Comparison of ENCODE assay signal across 8 mouse cellular contexts in the genomic region with DNA sequence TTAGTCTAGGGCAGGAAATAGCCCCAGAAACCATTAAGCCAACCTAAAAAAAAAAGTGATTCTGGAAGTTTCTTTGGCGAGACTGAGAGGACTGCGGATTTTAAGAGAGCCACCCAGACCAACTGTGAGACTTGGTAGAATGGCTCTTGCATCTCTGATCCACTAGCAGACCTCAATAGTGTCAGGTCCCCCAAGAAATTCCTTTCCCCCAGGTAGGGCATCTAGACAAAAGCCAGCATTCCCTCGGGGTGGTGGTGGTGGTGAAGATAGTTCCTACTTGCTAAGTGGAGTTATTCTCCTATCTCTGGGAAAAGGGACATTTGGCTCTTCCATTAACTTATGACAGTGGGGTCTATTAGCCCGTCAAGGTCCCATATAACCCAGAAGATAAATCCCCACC. TPM values are rescaled to one million over a fixed set of nuclear protein-coding genes. Genes with fewer than 3 reads are reported as not detected.
DNase-seq lines count a peak whose midpoint lies in the region; ATAC-seq and TF ChIP-seq lines count a peak whose summit lies in the region.

No protein-coding gene starts in this region.

- no peaks in the 10 kb centered on the region for H3K36me3 ChIP-seq in lung, embryonic 14.5 days (ENCODE audit: insufficient read depth)
- no peaks in the 10 kb centered on the region for H3K36me3 ChIP-seq in embryonic facial prominence, embryonic 15.5 days
- no peaks in the 10 kb centered on the region for H3K36me3 ChIP-seq in limb, embryonic 11.5 days (ENCODE audit: control insufficient read depth, insufficient read depth, low read length)
- H3K36me3 ChIP-seq in neural tube, embryonic 15.5 days = no peaks in the 10 kb centered on the region

- peak; percentile 12; the same call in 1 of the 2 replicates for ATAC-seq in lung, embryonic 14.5 days (ENCODE audit: insufficient read depth)
- ATAC-seq in embryonic facial prominence, embryonic 15.5 days (ENCODE audit: insufficient number of reproducible peaks, low FRiP score, low TSS enrichment, low read depth) = no peak
- ATAC-seq in limb, embryonic 11.5 days (ENCODE audit: insufficient number of reproducible peaks, low FRiP score, low TSS enrichment, low read depth) = no peak
- ATAC-seq in neural tube, embryonic 15.5 days (ENCODE audit: low FRiP score) = peak; percentile 10; the same call in 1 of the 2 replicates

- peak overlapping the region; percentile 99 for H3K4me3 ChIP-seq in lung, embryonic 14.5 days (ENCODE audit: low read depth, low read length)
- peak overlapping the region; percentile 99 for H3K4me3 ChIP-seq in embryonic facial prominence, embryonic 15.5 days (replicated peaks)
- H3K4me3 ChIP-seq in limb, embryonic 11.5 days (ENCODE audit: low read depth, low read length) = peak overlapping the region; percentile 92
- H3K4me3 ChIP-seq in neural tube, embryonic 15.5 days (replicated peaks) = peak overlapping the region; percentile 93

- H3K9ac ChIP-seq in lung, embryonic 14.5 days = peak overlapping the region; percentile 52
- H3K9ac ChIP-seq in embryonic facial prominence, embryonic 15.5 days = peak overlapping the region; percentile 31
- peak overlapping the region; percentile 69 for H3K9ac ChIP-seq in limb, embryonic 11.5 days (ENCODE audit: low read length)
- peak overlapping the region; percentile 67 for H3K9ac ChIP-seq in neural tube, embryonic 15.5 days (replicated peaks)

- peak overlapping the region; percentile 81 for H3K27ac ChIP-seq in lung, embryonic 14.5 days (ENCODE audit: low read depth)
- H3K27ac ChIP-seq in embryonic facial prominence, embryonic 15.5 days (replicated peaks) = peak overlapping the region; percentile 93
- H3K27ac ChIP-seq in limb, embryonic 11.5 days (replicated peaks; ENCODE audit: low read depth, low read length) = no peak overlapping the region
- peak overlapping the region; percentile 89 for H3K27ac ChIP-seq in neural tube, embryonic 15.5 days (replicated peaks)

- no peak for DNase-seq in lung, embryonic 14.5 days
- DNase-seq in lung, postnatal 4 days = no peak
- DNase-seq in limb, embryonic 11.5 days (ENCODE audit: low spot score) = no peak
- no peak for DNase-seq in layer of hippocampus, adult 9-11 months
- DNase-seq in MN1 (ENCODE audit: low spot score) (no peak), adipocyte (ENCODE audit: low spot score) (no peak)

- no peak for TF ChIP-seq CTCF in lung, embryonic 14.5 days (IDR thresholded peaks at IDR 0.05; ENCODE audit: low read depth)

- no peaks in the 10 kb centered on the region for H3K27me3 ChIP-seq in lung, embryonic 14.5 days (ENCODE audit: insufficient read depth, low read length)
- no peaks in the 10 kb centered on the region for H3K27me3 ChIP-seq in embryonic facial prominence, embryonic 15.5 days
- H3K27me3 ChIP-seq in limb, embryonic 11.5 days (ENCODE audit: control insufficient read depth, insufficient read depth, low read length) = no peaks in the 10 kb centered on the region
- H3K27me3 ChIP-seq in neural tube, embryonic 15.5 days (replicated peaks) = no peaks in the 10 kb centered on the region

- H3K4me1 ChIP-seq in lung, embryonic 14.5 days (ENCODE audit: insufficient read depth) = peaks cover 12% of the 10 kb centered on the region
- peaks cover 24% of the 10 kb centered on the region for H3K4me1 ChIP-seq in embryonic facial prominence, embryonic 15.5 days
- H3K4me1 ChIP-seq in limb, embryonic 11.5 days (ENCODE audit: control insufficient read depth, insufficient read depth, low read length) = peaks cover 9% of the 10 kb centered on the region
- H3K4me1 ChIP-seq in neural tube, embryonic 15.5 days = peaks cover 31% of the 10 kb centered on the region

- peak overlapping the region; percentile 74 for H3K4me2 ChIP-seq in lung, embryonic 14.5 days
- peak overlapping the region; percentile 65 for H3K4me2 ChIP-seq in embryonic facial prominence, embryonic 15.5 days (replicated peaks)
- H3K4me2 ChIP-seq in limb, embryonic 11.5 days (ENCODE audit: low read depth, severe bottlenecking) = peak overlapping the region; percentile 70
- peak overlapping the region; percentile 76 for H3K4me2 ChIP-seq in neural tube, embryonic 15.5 days

- H3K9me3 ChIP-seq in lung, embryonic 14.5 days (ENCODE audit: low read depth, low read length) = no peaks in the 10 kb centered on the region
- no peaks in the 10 kb centered on the region for H3K9me3 ChIP-seq in embryonic facial prominence, embryonic 15.5 days (replicated peaks)
- H3K9me3 ChIP-seq in limb, embryonic 11.5 days (ENCODE audit: control insufficient read depth, low read length) = no peaks in the 10 kb centered on the region
- no peaks in the 10 kb centered on the region for H3K9me3 ChIP-seq in neural tube, embryonic 15.5 days (replicated peaks)

- WGBS in lung, embryonic 14.5 days = 25% methylated on average over 4 of the region's 4 CpGs
- 36% methylated on average over 4 of the region's 4 CpGs for WGBS in embryonic facial prominence, embryonic 15.5 days
- 30% methylated on average over 4 of the region's 4 CpGs for WGBS in limb, embryonic 11.5 days
- 30% methylated on average over 4 of the region's 4 CpGs for WGBS in neural tube, embryonic 15.5 days

RNA-seq across cellular contexts. Expression of gene Dnajc3, which starts 0.8 kb away (rescaled TPM):
- polyA plus RNA-seq in lung, embryonic 14.5 days (2014; fragmentation: Nextera tagmentation; extraction: Ambion mirVana) = 55.5 and 59.8 TPM in 2 replicates
- polyA plus RNA-seq in embryonic facial prominence, embryonic 15.5 days (2015; fragmentation: Nextera tagmentation; extraction: Ambion mirVana) = 39.8 and 42.0 TPM in 2 replicates
- polyA plus RNA-seq in limb, embryonic 11.5 days (2014; fragmentation: Nextera tagmentation; extraction: Ambion mirVana) = 34.1 and 35.3 TPM in 2 replicates
- 22.6 and 26.8 TPM in 2 replicates for polyA plus RNA-seq in neural tube, embryonic 15.5 days (2015; fragmentation: Nextera tagmentation; extraction: Ambion mirVana)

RNA-seq across cellular contexts. Expression of gene Dzip1, which starts 11.7 kb away (rescaled TPM):
- polyA plus RNA-seq in lung, embryonic 14.5 days (2014; fragmentation: Nextera tagmentation; extraction: Ambion mirVana) = 26.9 and 28.5 TPM in 2 replicates
- 22.1 and 24.0 TPM in 2 replicates for polyA plus RNA-seq in embryonic facial prominence, embryonic 15.5 days (2015; fragmentation: Nextera tagmentation; extraction: Ambion mirVana)
- polyA plus RNA-seq in limb, embryonic 11.5 days (2014; fragmentation: Nextera tagmentation; extraction: Ambion mirVana) = 32.9 and 33.2 TPM in 2 replicates
- 86.1 and 100 TPM in 2 replicates for polyA plus RNA-seq in neural tube, embryonic 15.5 days (2015; fragmentation: Nextera tagmentation; extraction: Ambion mirVana)

Comparison
In these comparisons a context has a peak if more than half of its experiments do, and no peak if none do; other contexts are left out.
1. ATAC-seq: peak in lung, embryonic 14.5 days (single experiment) and neural tube, embryonic 15.5 days (single experiment); none in embryonic facial prominence, embryonic 15.5 days (single experiment) and limb, embryonic 11.5 days (single experiment).
2. Peak in every context shown above with its lines, with median percentiles within 50 percentile points of each other: H3K4me2 ChIP-seq, H3K4me3 ChIP-seq and H3K9ac ChIP-seq.